Mouse (Mus musculus) stomach, embryonic 16.5 days (tissue): Measurements from ENCODE around the gene Casp8. TPM values are rescaled to one million over a fixed set of nuclear protein-coding genes. Genes with fewer than 3 reads are reported as not detected.
"Not testable (repeated sequence)": the region's sequence is repeated elsewhere in the genome, so short reads cannot be mapped to it uniquely, and the experiment has no call there.

Experiments used
- ATAC-seq: fragments of 200-750 bp; cut with Nextera tagmentation; 2 replicates; pipeline ENCODE4 v1.8.0; 2017; ENCODE audit warnings: moderate number of reproducible peaks, moderate TSS enrichment; ENCODE audit not compliant: insufficient read depth, low FRiP score
- H3K27ac ChIP-seq: fragments of 300-500 bp; sonication (generic); 2 replicates; pipeline ENCODE4 v1.5.1; 2014; ENCODE audit warnings: low read length
- H3K27me3 ChIP-seq: fragments of 300-500 bp; sonication (generic); 2 replicates; pipeline ENCODE4 v1.6.1; 2014; ENCODE audit warnings: low read length, control low read depth, mixed read lengths; ENCODE audit not compliant: control insufficient read depth, insufficient read depth
- H3K36me3 ChIP-seq: fragments of 300-500 bp; sonication (generic); 2 replicates; pipeline ENCODE4 v1.6.1; 2014; ENCODE audit warnings: low read length; ENCODE audit not compliant: control insufficient read depth, insufficient read depth
- H3K4me1 ChIP-seq: fragments of 300-500 bp; sonication (generic); 2 replicates; pipeline ENCODE4 v1.6.1; 2014; ENCODE audit warnings: low read length, control low read depth, mixed read lengths; ENCODE audit not compliant: control insufficient read depth, insufficient read depth
- H3K4me2 ChIP-seq: fragments of 300-500 bp; sonication (generic); 2 replicates; pipeline ENCODE4 v1.6.1; 2014; ENCODE audit warnings: low read depth, low read length, mixed read lengths
- H3K4me3 ChIP-seq: fragments of 300-500 bp; sonication (generic); replicated peaks from 2 replicates; pipeline ENCODE4 v1.5.1; 2014; ENCODE audit warnings: mild to moderate bottlenecking, low read length
- H3K9ac ChIP-seq: fragments of 300-500 bp; sonication (generic); 2 replicates; pipeline ENCODE4 v1.6.1; 2014; ENCODE audit warnings: low read length
- H3K9me3 ChIP-seq: fragments of 300-500 bp; sonication (generic); replicated peaks from 2 replicates; pipeline ENCODE4 v1.6.1; 2016; ENCODE audit warnings: low read length, control low read depth; ENCODE audit not compliant: control insufficient read depth
- WGBS: fragments of 180-500 bp; shearing (Covaris S2); extraction: QIAGEN DNeasy Blood & Tissue Kit; methylation state at CpG from one replicate; pipeline ENCODE4 v1.1.7; 2014; 5-methylcytosine and 5-hydroxymethylcytosine counted together
- polyA plus RNA-seq: library from polyadenylated mRNA; unstranded; fragments of >200 nt; fragmentation: Nextera tagmentation; extraction: Ambion mirVana; gene quantifications from 2 replicates; pipeline ENCODE4 v1.2.1, GENCODE M21; 2015

Gene Casp8
- polyA plus RNA-seq, 1 experiment from 2014 or later, result 44.2 TPM

DNA sequence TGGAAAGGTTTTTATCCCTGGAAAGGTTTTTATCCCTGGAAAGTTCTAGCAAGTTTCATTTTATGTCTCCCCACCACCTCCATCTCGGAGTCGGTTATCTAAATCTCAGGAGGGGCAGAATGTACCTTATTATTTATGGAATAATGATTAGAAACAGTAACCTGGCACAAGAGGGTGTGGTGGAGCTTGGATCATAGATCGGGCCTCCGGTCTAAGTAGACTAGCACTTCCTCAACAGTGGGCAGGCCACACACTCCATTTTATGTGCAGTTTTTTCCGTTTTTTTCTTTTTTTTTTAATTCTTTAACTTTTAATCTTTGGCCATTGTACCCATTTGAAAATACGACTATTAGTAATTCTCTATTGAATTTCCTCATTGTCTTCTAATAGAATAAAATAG, 8.4 kb downstream of the Casp8 start:
- ATAC-seq, result no peak
- WGBS, result 84% methylated on average over 6 of the region's 6 CpGs
- H3K27me3 ChIP-seq, result no peaks in the 10 kb centered on the region
- peaks cover 8% of the 10 kb centered on the region; the same call in 1 of the 2 replicates for H3K36me3 ChIP-seq
- no peak overlapping the region for H3K9ac ChIP-seq
- H3K27ac ChIP-seq, result no peak overlapping the region
- no peak overlapping the region for H3K4me3 ChIP-seq
- H3K4me2 ChIP-seq, result no peak overlapping the region; the same call in 1 of the 2 replicates
- H3K9me3 ChIP-seq, result peaks cover 5% of the 10 kb centered on the region; the same call in 1 of the 2 replicates
- H3K4me1 ChIP-seq, result no peaks in the 10 kb centered on the region

DNA sequence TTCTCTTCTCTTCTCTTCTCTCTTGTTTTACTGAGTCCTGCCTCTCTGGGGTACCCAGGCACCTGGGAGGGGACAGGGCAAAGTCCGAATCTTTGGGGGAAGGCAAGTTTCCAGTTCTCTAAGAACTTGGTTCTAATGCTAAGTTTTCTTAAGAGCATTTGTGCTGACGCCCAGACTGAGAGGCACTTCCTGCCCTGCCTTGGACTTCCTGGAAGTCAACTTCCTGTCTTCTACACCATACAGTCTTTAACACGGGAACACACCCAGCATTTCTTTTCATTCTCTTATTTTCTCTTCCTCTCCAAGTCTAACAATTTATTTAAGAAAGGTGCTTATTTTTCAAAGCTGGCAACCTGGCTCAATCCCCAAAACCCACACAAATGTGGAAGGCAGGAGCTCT, 11.5 kb downstream of the Casp8 start:
- 82% methylated on average over 3 of the region's 3 CpGs for WGBS
- H3K4me1 ChIP-seq, result no peaks in the 10 kb centered on the region
- no peak overlapping the region for H3K4me3 ChIP-seq
- no peak overlapping the region for H3K27ac ChIP-seq
- H3K36me3 ChIP-seq, result peaks cover 2% of the 10 kb centered on the region; the same call in 1 of the 2 replicates
- no peak overlapping the region for H3K4me2 ChIP-seq
- H3K9me3 ChIP-seq, result 0 out of 2 replicates have a peak, but pooled peaks cover 8% of the 10 kb centered on the region
- H3K27me3 ChIP-seq, result no peaks in the 10 kb centered on the region
- no peak for ATAC-seq
- no peak overlapping the region for H3K9ac ChIP-seq

DNA sequence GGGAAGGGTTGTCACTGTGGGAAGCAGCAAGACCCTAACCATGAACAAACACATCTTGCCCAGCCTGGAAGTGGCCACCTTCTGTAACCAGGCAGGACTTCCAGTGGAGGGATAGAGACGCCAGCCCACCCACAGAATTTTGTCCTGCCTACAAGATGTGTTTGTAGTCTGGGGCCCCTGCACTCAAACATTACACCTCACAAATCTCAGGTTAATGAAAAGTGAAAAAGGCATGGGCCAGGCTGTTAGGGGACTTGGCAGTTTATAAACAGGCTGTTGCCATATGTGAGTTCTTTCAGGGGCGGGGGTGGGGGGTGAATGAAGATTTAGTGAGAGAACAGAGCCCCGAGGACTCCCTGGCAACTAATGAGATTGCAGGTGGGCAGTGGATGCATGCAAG, 31.1 kb downstream of the Casp8 start:
- Histone ChIP-seq H3K9me3 (no peaks in the 10 kb centered on the region), H3K27me3 (no peaks in the 10 kb centered on the region), H3K4me2 (no peak overlapping the region), H3K36me3 (peaks cover 18% of the 10 kb centered on the region), H3K27ac (no peak overlapping the region), H3K9ac (no peak overlapping the region), H3K4me1 (no peaks in the 10 kb centered on the region), H3K4me3 (no peak overlapping the region)
- ATAC-seq, result no peak
- WGBS, result 65% methylated on average over 3 of the region's 3 CpGs

DNA sequence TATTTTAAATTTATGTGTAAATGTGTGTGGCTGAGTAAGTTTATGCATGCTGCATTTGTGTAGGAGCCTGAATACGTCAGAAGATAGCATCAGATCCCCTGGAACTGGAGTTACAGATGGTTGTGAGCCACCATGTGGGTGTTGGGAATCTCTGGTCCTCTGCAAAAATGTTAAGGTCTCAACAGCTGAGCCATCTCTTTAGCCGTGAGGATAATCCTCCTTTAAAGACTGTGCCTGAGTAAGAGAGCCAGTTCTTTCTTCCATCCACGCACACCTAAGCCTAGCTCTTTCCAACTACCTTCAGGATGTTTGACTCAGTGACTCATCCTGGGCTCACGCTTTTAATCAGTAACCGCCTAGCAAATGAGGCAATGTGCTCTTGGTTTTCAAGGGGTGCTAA, 35.6 kb downstream of the Casp8 start:
- H3K4me2 ChIP-seq, result no peak overlapping the region

DNA sequence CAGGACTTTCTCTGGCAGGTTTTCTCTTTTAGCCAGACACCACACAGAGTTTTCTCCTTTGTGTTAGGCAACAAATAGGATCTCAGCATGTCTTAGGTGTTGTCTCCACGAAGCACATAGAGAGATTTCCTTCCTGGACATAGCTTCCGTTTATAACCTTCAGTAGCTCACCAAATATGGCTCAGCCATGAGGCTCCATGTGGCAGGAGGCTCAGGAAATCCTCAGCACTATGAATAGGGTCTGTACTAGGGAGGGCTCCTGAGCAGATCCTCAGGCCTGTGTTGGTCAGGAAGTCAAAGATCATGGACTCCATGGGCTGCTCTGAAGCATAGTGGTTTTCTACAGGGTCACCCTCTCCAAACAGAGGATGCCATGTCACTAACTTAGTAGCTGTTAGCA, 37.0 kb downstream of the Casp8 start:
- ATAC-seq, result no peak
- Histone ChIP-seq H3K4me3 (no peak overlapping the region), H3K27ac (no peak overlapping the region), H3K4me2 (no peak overlapping the region), H3K9me3 (no peaks in the 10 kb centered on the region), H3K36me3 (peaks cover 19% of the 10 kb centered on the region), H3K4me1 (no peaks in the 10 kb centered on the region), H3K9ac (no peak overlapping the region), H3K27me3 (no peaks in the 10 kb centered on the region)
- 69% methylated on average over 2 of the region's 2 CpGs for WGBS

More for the DNA sequence above, 35.6 kb downstream of the Casp8 start:
- Histone ChIP-seq H3K27me3 (no peaks in the 10 kb centered on the region), H3K9me3 (no peaks in the 10 kb centered on the region), H3K36me3 (peaks cover 20% of the 10 kb centered on the region), H3K4me3 (no peak overlapping the region), H3K9ac (no peak overlapping the region), H3K27ac (no peak overlapping the region), H3K4me1 (no peaks in the 10 kb centered on the region)
- WGBS, result 85% methylated on average over 5 of the region's 5 CpGs
- no peak for ATAC-seq

GRCm38 (mm10) chr1:58856811-58857210, 61.6 kb downstream of the Casp8 start:
- not testable (repeated sequence) for H3K27ac ChIP-seq, H3K4me3 ChIP-seq, H3K27me3 ChIP-seq, H3K36me3 ChIP-seq, H3K4me2 ChIP-seq, H3K9me3 ChIP-seq, H3K4me1 ChIP-seq, ATAC-seq, H3K9ac ChIP-seq
- WGBS, result 57% methylated on average over 3 of the region's 3 CpGs

GRCm38 (mm10) chr1:58859131-58859530, 64.0 kb downstream of the Casp8 start:
- WGBS, result 53% methylated on average over 4 of the region's 4 CpGs
- H3K36me3 ChIP-seq, H3K4me2 ChIP-seq, H3K4me1 ChIP-seq, H3K9me3 ChIP-seq, H3K27ac ChIP-seq, H3K27me3 ChIP-seq, H3K4me3 ChIP-seq, H3K9ac ChIP-seq, ATAC-seq: not testable (repeated sequence)

DNA sequence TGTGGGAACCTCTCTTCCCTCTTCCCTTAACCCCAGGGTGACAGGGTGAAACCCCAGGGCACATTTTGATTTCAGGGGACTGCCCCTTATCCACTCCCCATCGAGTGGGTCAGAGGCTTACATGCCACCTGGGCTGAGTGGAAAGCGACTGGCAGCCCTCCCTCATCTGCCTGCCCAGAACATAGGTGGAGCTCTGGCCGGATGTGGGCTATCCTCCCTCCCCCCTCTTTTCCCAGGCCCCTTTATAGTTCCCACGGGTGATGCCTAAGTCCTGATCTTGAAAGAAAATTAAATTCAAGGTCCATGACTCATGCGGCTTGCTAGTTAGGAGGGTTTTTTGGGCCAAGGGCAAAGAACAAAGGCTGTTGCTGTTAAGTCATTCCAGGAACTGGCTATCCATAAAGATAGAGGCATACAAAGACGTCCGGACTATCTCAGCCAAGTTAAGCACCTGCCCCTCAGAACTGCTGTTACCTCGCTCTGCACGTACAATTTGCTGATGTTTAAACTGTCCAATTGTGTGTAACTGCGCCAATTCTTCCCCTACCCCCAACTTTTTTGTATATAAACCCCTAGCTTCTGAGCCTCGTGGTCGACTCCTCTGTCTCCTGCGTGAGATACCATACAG, 64.7 kb downstream of the Casp8 start:
- not testable (repeated sequence) for H3K36me3 ChIP-seq, H3K9ac ChIP-seq, H3K27me3 ChIP-seq, H3K4me2 ChIP-seq, H3K9me3 ChIP-seq, H3K4me1 ChIP-seq, H3K4me3 ChIP-seq
- WGBS, result 54% methylated on average over 13 of the region's 13 CpGs
- peak; percentile 72; the same call in 1 of the 2 replicates for ATAC-seq
- H3K27ac ChIP-seq, result peak overlapping the region; percentile 38; the same call in 1 of the 2 replicates

- not testable (repeated sequence) for H3K27ac ChIP-seq, H3K9me3 ChIP-seq, H3K4me1 ChIP-seq, H3K9ac ChIP-seq, ATAC-seq, H3K27me3 ChIP-seq, H3K4me3 ChIP-seq, H3K4me2 ChIP-seq, H3K36me3 ChIP-seq
- 68% methylated on average over 3 of the region's 3 CpGs for WGBS
Observed at GRCm38 (mm10) chr1:58860586-58860985, 65.4 kb downstream of the Casp8 start.
